Mouse (Mus musculus): Measurements from ENCODE around the gene Mlana. TPM values are rescaled to one million over a fixed set of nuclear protein-coding genes. Genes with fewer than 3 reads are reported as not detected.

Gene Mlana
- total and polyA plus RNA-seq, 2 experiments from 2014 or later = not detected

DNA sequence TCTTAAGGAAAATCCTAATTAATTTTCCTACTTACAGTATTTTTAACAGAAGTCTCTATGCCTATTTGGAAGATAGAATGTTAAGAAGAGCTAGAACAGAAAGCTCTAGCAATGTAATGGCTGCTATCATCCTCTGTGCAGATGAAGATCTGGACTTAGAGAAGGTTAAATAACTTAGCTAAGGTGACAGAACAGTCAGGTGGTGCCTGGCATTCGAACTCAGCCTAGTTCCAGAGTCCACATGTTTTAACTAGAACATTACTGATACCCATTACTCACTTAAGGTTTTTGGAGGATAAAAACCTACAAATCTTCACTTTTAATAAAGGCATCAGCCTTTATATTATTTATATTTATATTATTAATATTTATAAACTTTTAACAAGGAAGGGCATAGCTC lies 43.0 kb downstream of the Mlana start:
- no peak for TF ChIP-seq CTCF (IDR thresholded peaks at IDR 0.05)
- 91% methylated on average over 1 of the region's 1 CpGs for WGBS
- no peak overlapping the region for H3K27ac ChIP-seq (ENCODE audit: low read depth, low read length)
- H3K27me3 ChIP-seq (ENCODE audit: insufficient read depth, low read length) = no peaks in the 10 kb centered on the region
- H3K4me1 ChIP-seq (ENCODE audit: insufficient read depth, low read length) = no peaks in the 10 kb centered on the region
- H3K36me3 ChIP-seq (ENCODE audit: insufficient read depth, low read length) = no peaks in the 10 kb centered on the region
- no peak overlapping the region for H3K9ac ChIP-seq (replicated peaks; ENCODE audit: low read length, poor library complexity, severe bottlenecking)
- H3K4me2 ChIP-seq (ENCODE audit: low read depth, low read length, poor library complexity, severe bottlenecking) = no peak overlapping the region
- no peak overlapping the region for H3K4me3 ChIP-seq (ENCODE audit: low read depth, low read length)
- DNase-seq (ENCODE audit: low spot score) (no peak), ATAC-seq (ENCODE audit: low FRiP score) (no peak)
- H3K9me3 ChIP-seq (ENCODE audit: low read length) = no peaks in the 10 kb centered on the region

DNA sequence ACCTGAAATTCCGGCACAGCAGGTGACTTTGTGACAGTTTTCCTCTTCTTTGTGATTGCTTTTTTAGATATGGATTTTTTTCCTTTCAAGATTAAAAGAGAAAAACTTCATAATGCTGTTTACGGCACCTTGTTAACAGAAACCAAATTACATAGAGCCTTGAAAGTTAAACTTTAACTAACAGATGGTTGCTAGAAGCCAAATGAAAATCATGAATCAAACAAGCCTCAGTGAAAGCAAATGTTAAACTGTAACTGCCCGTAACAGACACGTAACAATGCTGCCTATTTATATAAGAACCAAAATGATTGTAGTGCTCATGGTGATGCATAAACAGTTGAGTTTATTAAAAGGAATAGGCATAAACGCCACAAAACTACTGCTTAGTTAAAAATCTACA lies 45.9 kb downstream of the Mlana start:
- Histone ChIP-seq H3K36me3 (ENCODE audit: insufficient read depth, low read length) (no peaks in the 10 kb centered on the region), H3K9me3 (ENCODE audit: low read length) (no peaks in the 10 kb centered on the region), H3K27me3 (ENCODE audit: insufficient read depth, low read length) (no peaks in the 10 kb centered on the region), H3K4me1 (ENCODE audit: insufficient read depth, low read length) (no peaks in the 10 kb centered on the region), H3K27ac (ENCODE audit: low read depth, low read length) (no peak overlapping the region), H3K9ac (replicated peaks; ENCODE audit: low read length, poor library complexity, severe bottlenecking) (no peak overlapping the region), H3K4me3 (ENCODE audit: low read depth, low read length) (no peak overlapping the region), H3K4me2 (ENCODE audit: low read depth, low read length, poor library complexity, severe bottlenecking) (no peak overlapping the region)
- no peak for TF ChIP-seq CTCF (IDR thresholded peaks at IDR 0.05)
- ATAC-seq (ENCODE audit: low FRiP score) (no peak), DNase-seq (ENCODE audit: low spot score) (no peak)
- 93% methylated on average over 5 of the region's 5 CpGs for WGBS

DNA sequence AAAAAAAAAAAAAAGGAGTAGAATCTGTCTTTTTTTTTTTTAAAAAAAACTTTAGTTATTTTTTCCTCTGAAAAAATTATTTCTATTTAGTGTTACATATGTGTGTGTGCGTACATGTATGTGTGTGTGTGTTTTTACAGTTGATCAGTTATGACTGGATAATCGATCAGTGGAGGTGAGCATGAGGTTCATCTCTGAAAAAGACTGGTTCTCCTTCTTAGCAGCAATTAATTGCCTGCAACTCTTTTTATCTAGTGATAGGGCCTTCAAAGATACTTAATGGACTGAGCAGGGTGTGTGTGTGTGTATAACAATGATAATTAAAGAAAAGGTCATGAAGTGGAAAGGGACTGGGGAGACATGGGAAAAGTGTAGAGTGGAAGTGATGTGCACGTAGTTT lies 53.4 kb downstream of the Mlana start:
- H3K9me3 ChIP-seq (ENCODE audit: low read length) = no peaks in the 10 kb centered on the region
- no peaks in the 10 kb centered on the region for H3K4me1 ChIP-seq (ENCODE audit: insufficient read depth, low read length)
- H3K36me3 ChIP-seq (ENCODE audit: insufficient read depth, low read length) = no peaks in the 10 kb centered on the region
- H3K4me3 ChIP-seq (ENCODE audit: low read depth, low read length) = no peak overlapping the region
- TF ChIP-seq CTCF (IDR thresholded peaks at IDR 0.05) = no peak
- 95% methylated on average over 3 of the region's 3 CpGs for WGBS
- H3K9ac ChIP-seq (replicated peaks; ENCODE audit: low read length, poor library complexity, severe bottlenecking) = no peak overlapping the region
- H3K27ac ChIP-seq (ENCODE audit: low read depth, low read length) = no peak overlapping the region
- no peak for ATAC-seq (ENCODE audit: low FRiP score)
- DNase-seq (ENCODE audit: low spot score) = no peak
- no peak overlapping the region for H3K4me2 ChIP-seq (ENCODE audit: low read depth, low read length, poor library complexity, severe bottlenecking)
- no peaks in the 10 kb centered on the region for H3K27me3 ChIP-seq (ENCODE audit: insufficient read depth, low read length)

DNA sequence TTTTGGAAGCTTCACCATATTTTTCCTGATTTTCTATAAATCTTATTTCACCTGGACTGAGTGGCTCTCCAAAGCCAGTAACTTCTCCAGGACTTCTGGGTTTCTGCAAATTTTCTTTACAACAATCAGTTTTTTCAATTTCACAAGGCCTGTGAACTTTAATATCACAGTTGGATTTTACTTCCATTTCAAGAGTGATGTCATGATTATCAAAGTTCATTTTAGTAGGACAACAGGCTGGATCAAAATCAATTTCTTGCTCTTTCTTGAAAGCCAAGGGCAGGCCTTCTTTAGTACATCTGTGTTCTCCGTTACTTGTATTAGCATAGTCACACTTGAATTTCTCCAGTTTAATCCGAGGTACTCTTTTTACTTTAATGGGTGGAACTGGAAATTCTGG lies 56.3 kb downstream of the Mlana start:
- no peak overlapping the region for H3K4me2 ChIP-seq (ENCODE audit: low read depth, low read length, poor library complexity, severe bottlenecking)
- ATAC-seq (ENCODE audit: low FRiP score) = no peak
- no peaks in the 10 kb centered on the region for H3K36me3 ChIP-seq (ENCODE audit: insufficient read depth, low read length)
- H3K27ac ChIP-seq (ENCODE audit: low read depth, low read length) = no peak overlapping the region
- H3K9me3 ChIP-seq (ENCODE audit: low read length) = no peaks in the 10 kb centered on the region
- H3K4me3 ChIP-seq (ENCODE audit: low read depth, low read length) = no peak overlapping the region
- no peaks in the 10 kb centered on the region for H3K27me3 ChIP-seq (ENCODE audit: insufficient read depth, low read length)
- 77% methylated on average over 2 of the region's 2 CpGs for WGBS
- no peak for TF ChIP-seq CTCF (IDR thresholded peaks at IDR 0.05)
- no peak overlapping the region for H3K9ac ChIP-seq (replicated peaks; ENCODE audit: low read length, poor library complexity, severe bottlenecking)
- no peaks in the 10 kb centered on the region for H3K4me1 ChIP-seq (ENCODE audit: insufficient read depth, low read length)
- no peak for DNase-seq (ENCODE audit: low spot score)

Other genes with a start within 250 kb of the Mlana start
- gene Ric1, start 175.5 kb upstream of the Mlana start, total RNA-seq (2014; rRNA removed) = 37.4 and 45.9 TPM in 2 replicates
- 10.7 and 13.8 TPM in 2 replicates for gene Ric1, start 175.5 kb upstream of the Mlana start, polyA plus RNA-seq (2015; fragmentation: Nextera tagmentation; extraction: Ambion mirVana)
- gene Ermp1, start 49.4 kb upstream of the Mlana start, total RNA-seq (2014; rRNA removed) = 15.8 and 27.6 TPM in 2 replicates
- gene Ermp1, start 49.4 kb upstream of the Mlana start, polyA plus RNA-seq (2015; fragmentation: Nextera tagmentation; extraction: Ambion mirVana) = 7.7 and 9.6 TPM in 2 replicates
- gene 9930021J03Rik, start 108.2 kb downstream of the Mlana start, total RNA-seq (2014; rRNA removed) = 27.0 and 27.5 TPM in 2 replicates
- 5.1 and 6.3 TPM in 2 replicates for gene 9930021J03Rik, start 108.2 kb downstream of the Mlana start, polyA plus RNA-seq (2015; fragmentation: Nextera tagmentation; extraction: Ambion mirVana)
- gene Ranbp6, start 115.2 kb downstream of the Mlana start, total RNA-seq (2014; rRNA removed) = 47.2 and 62.2 TPM in 2 replicates
- 38.8 and 39.4 TPM in 2 replicates for gene Ranbp6, start 115.2 kb downstream of the Mlana start, polyA plus RNA-seq (2015; fragmentation: Nextera tagmentation; extraction: Ambion mirVana)
- gene Il33, start 227.3 kb downstream of the Mlana start, total RNA-seq (2014; rRNA removed) = 5.6 and 8.7 TPM in 2 replicates
- 6.2 and 6.4 TPM in 2 replicates for gene Il33, start 227.3 kb downstream of the Mlana start, polyA plus RNA-seq (2015; fragmentation: Nextera tagmentation; extraction: Ambion mirVana)

Measured in midbrain, postnatal 0 days (tissue).